Mouse (Mus musculus) liver, postnatal 0 days (tissue): ENCODE measurements at regions not wholly inside any gene's neighbourhood (a gene's known extent, or its start where the extent isn't known, plus 50 kb on each side); places are given as distances from the start of the nearest gene placed in this dataset.

Experiments
- CTCF ChIP-seq: sonication (generic); IDR thresholded peaks from 2 replicates; pipeline ENCODE4 v1.5.1; 2016; ENCODE audit warnings: antibody characterized with exemption, low read depth
- EP300 ChIP-seq: IDR thresholded peaks from 2 replicates; pipeline ENCODE4 v1.6.1; 2016; ENCODE audit warnings: antibody characterized with exemption, low read depth, mild to moderate bottlenecking

DNA sequence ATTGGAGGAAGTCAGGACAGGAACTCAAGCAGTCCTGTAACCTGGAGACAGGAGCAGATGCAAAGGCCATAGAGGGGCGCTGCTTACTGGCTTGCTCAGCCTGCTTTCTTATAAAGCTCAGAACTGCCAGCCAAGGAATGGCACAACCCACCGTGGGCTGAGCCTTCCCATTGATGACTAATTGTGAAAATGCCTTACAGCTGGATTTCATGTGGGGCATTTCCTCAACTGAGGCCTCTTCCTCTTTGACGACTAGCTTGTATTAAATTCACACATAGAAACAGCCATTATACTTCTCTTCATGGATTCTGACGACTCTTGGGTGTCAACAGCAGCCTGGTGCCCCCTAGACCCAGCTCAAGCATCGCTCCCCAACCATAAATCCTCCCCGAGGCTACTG is 66.4 kb upstream of the Gdf10 start:
- no peak for TF ChIP-seq EP300
- no peak for TF ChIP-seq CTCF
